Mouse (Mus musculus): ENCODE results near the gene Naaladl1. TPM values are rescaled to one million over a fixed set of nuclear protein-coding genes. Genes with fewer than 3 reads are reported as not detected.

Naaladl1 gene
- polyA plus RNA-seq, 1 experiment from 2014 or later: 0.21 TPM

- H3K9me3 ChIP-seq (replicated peaks; ENCODE audit: control insufficient read depth, low read length): no peaks in the 10 kb centered on the region
- no peak for ATAC-seq (replicated peaks; ENCODE audit: insufficient number of reproducible peaks, low FRiP score, low TSS enrichment, low read depth)
Observed at GRCm38 (mm10) chr19:6163872-6164547, 58.4 kb downstream of the Naaladl1 start.

More at GRCm38 (mm10) chr19:6163872-6164547, 58.4 kb downstream of the Naaladl1 start:
- H3K4me3 ChIP-seq (ENCODE audit: low read depth, low read length): no peak overlapping the region
- H3K4me1 ChIP-seq (ENCODE audit: control insufficient read depth, insufficient read depth, low read length): no peaks in the 10 kb centered on the region
- H3K9ac ChIP-seq (replicated peaks; ENCODE audit: low read length): no peak overlapping the region
- 78% methylated on average over 10 of the region's 10 CpGs for WGBS
- no peaks in the 10 kb centered on the region for H3K36me3 ChIP-seq (replicated peaks; ENCODE audit: control insufficient read depth, insufficient read depth, low read depth, low read length)
- no peaks in the 10 kb centered on the region for H3K27me3 ChIP-seq (ENCODE audit: control insufficient read depth, insufficient read depth, low read length)
- no peak for DNase-seq (ENCODE audit: low spot score)
- no peak overlapping the region for H3K4me2 ChIP-seq (ENCODE audit: low read depth, low read length)
- no peak overlapping the region for H3K27ac ChIP-seq (replicated peaks; ENCODE audit: low read depth, low read length)

Other genes with a start within 250 kb of the Naaladl1 start
- 15.8 and 17.6 TPM in 2 replicates for gene Frmd8, start 230.5 kb upstream of the Naaladl1 start, polyA plus RNA-seq (2014; fragmentation: Nextera tagmentation; extraction: Ambion mirVana)
- 0.87 and 1.1 TPM in 2 replicates for gene Slc25a45, start 228.0 kb upstream of the Naaladl1 start, polyA plus RNA-seq (2014; fragmentation: Nextera tagmentation; extraction: Ambion mirVana)
- 4.0 and 4.3 TPM in 2 replicates for gene Tigd3, start 211.6 kb upstream of the Naaladl1 start, polyA plus RNA-seq (2014; fragmentation: Nextera tagmentation; extraction: Ambion mirVana)
- 202 and 213 TPM in 2 replicates for gene Dpf2, start 192.8 kb upstream of the Naaladl1 start, polyA plus RNA-seq (2014; fragmentation: Nextera tagmentation; extraction: Ambion mirVana)
- 2.4 and 2.7 TPM in 2 replicates for gene Cdc42ep2, start 181.0 kb upstream of the Naaladl1 start, polyA plus RNA-seq (2014; fragmentation: Nextera tagmentation; extraction: Ambion mirVana)
- 91.0 and 97.6 TPM in 2 replicates for gene Pola2, start 141.6 kb upstream of the Naaladl1 start, polyA plus RNA-seq (2014; fragmentation: Nextera tagmentation; extraction: Ambion mirVana)
- gene Slc22a20, start 119.6 kb upstream of the Naaladl1 start, polyA plus RNA-seq (2014; fragmentation: Nextera tagmentation; extraction: Ambion mirVana): not detected in 2 replicates
- 4.5 and 5.0 TPM in 2 replicates for gene Capn1, start 89.9 kb upstream of the Naaladl1 start, polyA plus RNA-seq (2014; fragmentation: Nextera tagmentation; extraction: Ambion mirVana)
- gene Syvn1, start 59.2 kb upstream of the Naaladl1 start, polyA plus RNA-seq (2014; fragmentation: Nextera tagmentation; extraction: Ambion mirVana): 18.8 and 20.2 TPM in 2 replicates
- gene Mrpl49, start 48.0 kb upstream of the Naaladl1 start, polyA plus RNA-seq (2014; fragmentation: Nextera tagmentation; extraction: Ambion mirVana): 96.6 and 100 TPM in 2 replicates
- 773 and 801 TPM in 2 replicates for gene Fau, start 47.9 kb upstream of the Naaladl1 start, polyA plus RNA-seq (2014; fragmentation: Nextera tagmentation; extraction: Ambion mirVana)
- gene Znhit2, start 44.6 kb upstream of the Naaladl1 start, polyA plus RNA-seq (2014; fragmentation: Nextera tagmentation; extraction: Ambion mirVana): 40.8 and 44.2 TPM in 2 replicates
- gene Tm7sf2, start 37.4 kb upstream of the Naaladl1 start, polyA plus RNA-seq (2014; fragmentation: Nextera tagmentation; extraction: Ambion mirVana): 26.0 and 26.3 TPM in 2 replicates
- gene Vps51, start 28.6 kb upstream of the Naaladl1 start, polyA plus RNA-seq (2014; fragmentation: Nextera tagmentation; extraction: Ambion mirVana): 41.1 and 44.4 TPM in 2 replicates
- gene Tmem262, start 25.7 kb upstream of the Naaladl1 start, polyA plus RNA-seq (2014; fragmentation: Nextera tagmentation; extraction: Ambion mirVana): not detected in 2 replicates
- gene Gm28374, start 23.5 kb upstream of the Naaladl1 start, polyA plus RNA-seq (2014; fragmentation: Nextera tagmentation; extraction: Ambion mirVana): 1.7 TPM in 1 of 2 replicates, not detected in the other
- gene Zfpl1, start 20.8 kb upstream of the Naaladl1 start, polyA plus RNA-seq (2014; fragmentation: Nextera tagmentation; extraction: Ambion mirVana): 60.7 and 69.9 TPM in 2 replicates
- gene Cdca5, start 20.8 kb upstream of the Naaladl1 start, polyA plus RNA-seq (2014; fragmentation: Nextera tagmentation; extraction: Ambion mirVana): 59.2 and 65.2 TPM in 2 replicates
- gene AC131692.1, start 11.4 kb upstream of the Naaladl1 start, polyA plus RNA-seq (2014; fragmentation: Nextera tagmentation; extraction: Ambion mirVana): not detected in 2 replicates
- gene Sac3d1, start 12.9 kb downstream of the Naaladl1 start, polyA plus RNA-seq (2014; fragmentation: Nextera tagmentation; extraction: Ambion mirVana): 60.7 and 68.3 TPM in 2 replicates
- gene Snx15, start 22.5 kb downstream of the Naaladl1 start, polyA plus RNA-seq (2014; fragmentation: Nextera tagmentation; extraction: Ambion mirVana): 25.4 and 30.7 TPM in 2 replicates
- not detected in 2 replicates for gene Batf2, start 35.2 kb downstream of the Naaladl1 start, polyA plus RNA-seq (2014; fragmentation: Nextera tagmentation; extraction: Ambion mirVana)
- gene Arl2, start 35.8 kb downstream of the Naaladl1 start, polyA plus RNA-seq (2014; fragmentation: Nextera tagmentation; extraction: Ambion mirVana): 72.8 and 81.4 TPM in 2 replicates
- not detected in 2 replicates for gene Majin, start 78.6 kb downstream of the Naaladl1 start, polyA plus RNA-seq (2014; fragmentation: Nextera tagmentation; extraction: Ambion mirVana)
- 1.9 and 2.4 TPM in 2 replicates for gene Gpha2, start 120.6 kb downstream of the Naaladl1 start, polyA plus RNA-seq (2014; fragmentation: Nextera tagmentation; extraction: Ambion mirVana)
- gene Ppp2r5b, start 130.1 kb downstream of the Naaladl1 start, polyA plus RNA-seq (2014; fragmentation: Nextera tagmentation; extraction: Ambion mirVana): 25.0 and 27.8 TPM in 2 replicates
- 6.5 and 7.7 TPM in 2 replicates for gene Atg2a, start 135.9 kb downstream of the Naaladl1 start, polyA plus RNA-seq (2014; fragmentation: Nextera tagmentation; extraction: Ambion mirVana)
- gene Ehd1, start 170.9 kb downstream of the Naaladl1 start, polyA plus RNA-seq (2014; fragmentation: Nextera tagmentation; extraction: Ambion mirVana): 50.9 and 58.1 TPM in 2 replicates
- gene Cdc42bpg, start 200.7 kb downstream of the Naaladl1 start, polyA plus RNA-seq (2014; fragmentation: Nextera tagmentation; extraction: Ambion mirVana): 0.43 and 0.61 TPM in 2 replicates
- gene Men1, start 229.2 kb downstream of the Naaladl1 start, polyA plus RNA-seq (2014; fragmentation: Nextera tagmentation; extraction: Ambion mirVana): 49.7 and 51.1 TPM in 2 replicates
- gene Map4k2, start 235.4 kb downstream of the Naaladl1 start, polyA plus RNA-seq (2014; fragmentation: Nextera tagmentation; extraction: Ambion mirVana): 5.6 and 6.4 TPM in 2 replicates